ENCODE assay signal across 20 mouse cellular contexts in genomic region chr5:92939246-92939995, GRCm38 (mm10).
DNase-seq lines count a peak whose midpoint lies in the region; ATAC-seq and TF ChIP-seq lines count a peak whose summit lies in the region.
"Had no signal": no experiment of that assay in that cellular context is flagged by ENCODE, and none has a peak within 500 bp of the region (broad histone marks: within the 10 kb centered on the region; RNA-seq: fewer than 3 reads in every experiment).

No protein-coding gene starts in this region.

- peaks cover 40% of the 10 kb centered on the region for H3K36me3 ChIP-seq in lung, embryonic 14.5 days (ENCODE audit: insufficient read depth)
- peaks cover 38% of the 10 kb centered on the region for H3K36me3 ChIP-seq in lung, postnatal 0 days (ENCODE audit: insufficient read depth, low read length)
- H3K36me3 ChIP-seq in small intestine, adult 2 months (ENCODE audit: control insufficient read depth, insufficient read depth, low read length), result peaks cover 72% of the 10 kb centered on the region

- no peak for TF ChIP-seq POLR2A in small intestine, adult 2 months (IDR thresholded peaks at IDR 0.05; ENCODE audit: low read depth, low read length)

- DNase-seq in heart, adult 11 months, result peak; percentile 91
- no peak for DNase-seq in heart, postnatal 25 days (ENCODE audit: low spot score)
- no peak for DNase-seq in lung, embryonic 14.5 days
- DNase-seq in lung, postnatal 0 days (ENCODE audit: low spot score), result no peak
- no peak for DNase-seq in layer of hippocampus, postnatal 36 days
- no peak for DNase-seq in left cerebral cortex, postnatal 4 days
- DNase-seq: cerebellum, adult 2 months; cerebellum, postnatal 25 days; kidney, adult 8-10 months; kidney, postnatal 14 days; lung, postnatal 4 days; midbrain, embryonic 14.5 days; right cerebral cortex, postnatal 14 days; spleen, adult 18-20 months; thymus, postnatal 25 days had no signal

- no peak overlapping the region for H3K4me3 ChIP-seq in lung, embryonic 14.5 days (ENCODE audit: low read depth, low read length)
- no peak overlapping the region for H3K4me3 ChIP-seq in lung, postnatal 0 days (ENCODE audit: low read depth, low read length)
- H3K4me3 ChIP-seq in small intestine, adult 2 months (ENCODE audit: low read depth, low read length), result no peak overlapping the region
- H3K4me3 ChIP-seq: embryonic facial prominence, embryonic 12.5 days; heart, embryonic 10.5 days; neural tube, embryonic 12.5 days had no signal

- ATAC-seq in lung, embryonic 14.5 days (ENCODE audit: insufficient read depth), result no peak
- no peak for ATAC-seq in lung, postnatal 0 days
- ATAC-seq: activated CD4-positive, CD25-positive, alpha-beta regulatory T cell, adult 4 months had no signal

- intact Hi-C loops in heart, postnatal 25 days (cut with DNase I), result no loop called here
- intact Hi-C loops in left cerebral cortex, postnatal 4 days (cut with DNase I), result no loop called here

- no peak overlapping the region for H3K4me2 ChIP-seq in lung, embryonic 14.5 days
- H3K4me2 ChIP-seq in lung, postnatal 0 days (replicated peaks; ENCODE audit: low read depth, low read length), result no peak overlapping the region
- H3K4me2 ChIP-seq: embryonic facial prominence, embryonic 12.5 days; neural tube, embryonic 12.5 days had no signal

- H3K9me3 ChIP-seq in lung, embryonic 14.5 days (ENCODE audit: low read depth, low read length), result peaks cover 19% of the 10 kb centered on the region
- H3K9me3 ChIP-seq in lung, postnatal 0 days (ENCODE audit: low read length), result peaks cover 18% of the 10 kb centered on the region

- peak overlapping the region; percentile 12; the same call in 1 of the 2 replicates for H3K27ac ChIP-seq in lung, embryonic 14.5 days (ENCODE audit: low read depth)
- no peak overlapping the region for H3K27ac ChIP-seq in lung, postnatal 0 days (ENCODE audit: low read length)
- peak overlapping the region; percentile 64 for H3K27ac ChIP-seq in small intestine, adult 2 months (ENCODE audit: insufficient read depth, low read depth, low read length)
- H3K27ac ChIP-seq: embryonic facial prominence, embryonic 12.5 days; heart, embryonic 10.5 days; neural tube, embryonic 12.5 days had no signal

- WGBS in lung, embryonic 14.5 days, result 79% methylated on average over 15 of the region's 15 CpGs
- 75% methylated on average over 15 of the region's 15 CpGs for WGBS in lung, postnatal 0 days
- WGBS in small intestine, adult 2 months, result 85% methylated on average over 15 of the region's 15 CpGs

- H3K27me3 ChIP-seq in lung, embryonic 14.5 days (ENCODE audit: insufficient read depth, low read length), result no peaks in the 10 kb centered on the region
- H3K27me3 ChIP-seq in lung, postnatal 0 days (replicated peaks; ENCODE audit: insufficient read depth, low read length), result no peaks in the 10 kb centered on the region
- no peaks in the 10 kb centered on the region for H3K27me3 ChIP-seq in small intestine, adult 2 months (ENCODE audit: control insufficient read depth, insufficient read depth, low read length)
- H3K27me3 ChIP-seq: embryonic facial prominence, embryonic 12.5 days; neural tube, embryonic 12.5 days had no signal

- TF ChIP-seq CTCF in lung, embryonic 14.5 days (IDR thresholded peaks at IDR 0.05; ENCODE audit: low read depth), result no peak
- TF ChIP-seq CTCF in lung, postnatal 0 days (IDR thresholded peaks at IDR 0.05), result no peak
- no peak for TF ChIP-seq CTCF in small intestine, adult 2 months (IDR thresholded peaks at IDR 0.05; ENCODE audit: extremely low read depth, insufficient read length, insufficient replicate concordance, low read depth, low read length)

- TF ChIP-seq EP300 in lung, postnatal 0 days (IDR thresholded peaks at IDR 0.05), result no peak

- H3K9ac ChIP-seq in lung, embryonic 14.5 days, result no peak overlapping the region
- no peak overlapping the region for H3K9ac ChIP-seq in lung, postnatal 0 days (replicated peaks; ENCODE audit: low read depth)
- H3K9ac ChIP-seq: embryonic facial prominence, embryonic 12.5 days; neural tube, embryonic 12.5 days had no signal

- H3K4me1 ChIP-seq in lung, embryonic 14.5 days (ENCODE audit: insufficient read depth), result no peaks in the 10 kb centered on the region
- H3K4me1 ChIP-seq in lung, postnatal 0 days (ENCODE audit: insufficient read depth, low read depth, low read length), result no peaks in the 10 kb centered on the region
- H3K4me1 ChIP-seq in small intestine, adult 2 months (ENCODE audit: control insufficient read depth, insufficient read depth, insufficient read length, low read length), result no peaks in the 10 kb centered on the region
- H3K4me1 ChIP-seq: embryonic facial prominence, embryonic 12.5 days; neural tube, embryonic 12.5 days had no signal
